Mouse (Mus musculus) intestine, embryonic 15.5 days (tissue): Measurements from ENCODE around the gene Olfr307. TPM values are rescaled to one million over a fixed set of nuclear protein-coding genes. Genes with fewer than 3 reads are reported as not detected.
"Not testable (repeated sequence)": the region's sequence is repeated elsewhere in the genome, so short reads cannot be mapped to it uniquely, and the experiment has no call there.

Experiments
- ATAC-seq: fragments of 200-750 bp; cut with Nextera tagmentation; 2 replicates; pipeline ENCODE4 v1.8.0; 2017; ENCODE audit warnings: moderate TSS enrichment, moderate library complexity
- H3K27ac ChIP-seq: fragments of 300-500 bp; sonication (generic); 2 replicates; pipeline ENCODE4 v1.5.1; 2015; ENCODE audit warnings: mild to moderate bottlenecking, inconsistent platforms
- H3K27me3 ChIP-seq: fragments of 300-500 bp; sonication (generic); replicated peaks from 2 replicates; pipeline ENCODE4 v1.6.1; 2015; ENCODE audit warnings: inconsistent platforms
- H3K36me3 ChIP-seq: fragments of 300-500 bp; sonication (generic); 2 replicates; pipeline ENCODE4 v1.6.1; 2015; ENCODE audit warnings: inconsistent platforms
- H3K4me1 ChIP-seq: fragments of 300-500 bp; sonication (generic); replicated peaks from 2 replicates; pipeline ENCODE4 v1.6.1; 2015; ENCODE audit warnings: inconsistent platforms
- H3K4me2 ChIP-seq: fragments of 300-500 bp; sonication (generic); replicated peaks from 2 replicates; pipeline ENCODE4 v1.6.1; 2015; ENCODE audit warnings: mild to moderate bottlenecking, inconsistent platforms
- H3K4me3 ChIP-seq: fragments of 300-500 bp; sonication (generic); replicated peaks from 2 replicates; pipeline ENCODE4 v1.5.1; 2015; ENCODE audit warnings: inconsistent platforms
- H3K9ac ChIP-seq: fragments of 300-500 bp; sonication (generic); 2 replicates; pipeline ENCODE4 v1.6.1; 2015; ENCODE audit warnings: inconsistent platforms
- H3K9me3 ChIP-seq: fragments of 300-500 bp; sonication (generic); 2 replicates; pipeline ENCODE4 v1.6.1; 2016; ENCODE audit warnings: inconsistent platforms
- WGBS: fragments of 180-500 bp; shearing (Covaris S2); methylation state at CpG from one replicate; pipeline ENCODE4 v1.1.7; 2015; 5-methylcytosine and 5-hydroxymethylcytosine counted together
- polyA plus RNA-seq: library from polyadenylated mRNA; unstranded; fragments of >200 nt; fragmentation: Nextera tagmentation; extraction: Ambion mirVana; gene quantifications from 2 replicates; pipeline ENCODE4 v1.2.1, GENCODE M21; 2015

The Olfr307 gene
- not detected in 2 replicates for polyA plus RNA-seq

GRCm38 (mm10) chr7:86337486-86337885 lies at the start of gene Olfr307:
Olfr307 (minus strand) TSS chr7:86337586.
- Histone ChIP-seq H3K9me3 (no peaks in the 10 kb centered on the region), H3K27ac (no peak within 1 kb of the TSS), H3K4me3 (no peak within 1 kb of the TSS), H3K4me2 (no peak within 1 kb of the TSS), H3K27me3 (no peaks in the 10 kb centered on the region), H3K9ac (no peak within 1 kb of the TSS), H3K36me3 (no peaks in the 10 kb centered on the region), H3K4me1 (no peaks in the 10 kb centered on the region)
- WGBS: 69% methylated on average over 1 of the region's 1 CpGs
- ATAC-seq: no peak

GRCm38 (mm10) chr7:86386558-86386957 lies 49.2 kb upstream of the Olfr307 start, which contains the start of gene Olfr304:
Olfr304 (minus strand) TSS chr7:86386658.
- Histone ChIP-seq H3K4me1 (no peaks in the 10 kb centered on the region), H3K27ac (no peak within 1 kb of the TSS), H3K4me3 (no peak within 1 kb of the TSS), H3K36me3 (no peaks in the 10 kb centered on the region), H3K9ac (no peak within 1 kb of the TSS), H3K4me2 (no peak within 1 kb of the TSS), H3K9me3 (no peaks in the 10 kb centered on the region), H3K27me3 (no peaks in the 10 kb centered on the region)
- ATAC-seq: no peak
- WGBS: 59% methylated on average over 1 of the region's 1 CpGs

- no peak for ATAC-seq
- Histone ChIP-seq H3K4me1 (no peaks in the 10 kb centered on the region), H3K9ac (no peak overlapping the region), H3K27me3 (no peaks in the 10 kb centered on the region), H3K9me3 (no peaks in the 10 kb centered on the region), H3K36me3 (no peaks in the 10 kb centered on the region), H3K27ac (no peak overlapping the region), H3K4me2 (no peak overlapping the region), H3K4me3 (no peak overlapping the region)
- WGBS: 52% methylated on average over 3 of the region's 3 CpGs
Measured at GRCm38 (mm10) chr7:86385769-86386168, 48.4 kb upstream of the Olfr307 start.

- Histone ChIP-seq H3K9me3 (no peaks in the 10 kb centered on the region), H3K4me3 (no peak within 1 kb of the TSS), H3K4me2 (no peak within 1 kb of the TSS), H3K36me3 (no peaks in the 10 kb centered on the region), H3K4me1 (no peaks in the 10 kb centered on the region), H3K27ac (no peak within 1 kb of the TSS), H3K9ac (no peak within 1 kb of the TSS), H3K27me3 (no peaks in the 10 kb centered on the region)
- no peak for ATAC-seq
- 83% methylated on average over 1 of the region's 1 CpGs for WGBS
Measured at GRCm38 (mm10) chr7:86366828-86367227, 29.4 kb upstream of the Olfr307 start, which contains the start of gene Olfr305. Olfr305 (minus strand) TSS chr7:86366928.

- H3K9ac ChIP-seq, H3K9me3 ChIP-seq, H3K4me1 ChIP-seq, ATAC-seq, H3K27me3 ChIP-seq, H3K36me3 ChIP-seq, H3K4me2 ChIP-seq, H3K4me3 ChIP-seq, H3K27ac ChIP-seq: not testable (repeated sequence)
- 88% methylated on average over 9 of the region's 9 CpGs for WGBS
Measured at GRCm38 (mm10) chr7:86346296-86346695, 8.9 kb upstream of the Olfr307 start.

- WGBS: 72% methylated on average over 3 of the region's 3 CpGs
- Histone ChIP-seq H3K9ac (no peak overlapping the region), H3K4me1 (no peaks in the 10 kb centered on the region), H3K9me3 (no peaks in the 10 kb centered on the region), H3K27ac (no peak overlapping the region), H3K36me3 (no peaks in the 10 kb centered on the region), H3K27me3 (no peaks in the 10 kb centered on the region), H3K4me3 (no peak overlapping the region), H3K4me2 (no peak overlapping the region)
- no peak for ATAC-seq
Measured at GRCm38 (mm10) chr7:86344253-86344652, 6.9 kb upstream of the Olfr307 start.

- no peaks in the 10 kb centered on the region for H3K27me3 ChIP-seq
- H3K36me3 ChIP-seq: no peaks in the 10 kb centered on the region
- ATAC-seq: no peak
- no peaks in the 10 kb centered on the region for H3K9me3 ChIP-seq
- WGBS: 72% methylated on average over 14 of the region's 14 CpGs
- H3K4me3 ChIP-seq: no peak overlapping the region
- no peak overlapping the region for H3K9ac ChIP-seq
- H3K4me1 ChIP-seq: no peaks in the 10 kb centered on the region
- H3K4me2 ChIP-seq: no peak overlapping the region
- no peak overlapping the region for H3K27ac ChIP-seq
Measured at GRCm38 (mm10) chr7:86342881-86343565, 5.6 kb upstream of the Olfr307 start.

GRCm38 (mm10) chr7:86325530-86325929 lies 11.9 kb downstream of the Olfr307 start, which contains the start of gene Olfr308:
Olfr308 (minus strand) TSS chr7:86325630.
- ATAC-seq: no peak
- no peaks in the 10 kb centered on the region for H3K36me3 ChIP-seq
- no peaks in the 10 kb centered on the region for H3K4me1 ChIP-seq
- no peak within 1 kb of the TSS for H3K4me2 ChIP-seq
- H3K9me3 ChIP-seq: no peaks in the 10 kb centered on the region
- no peak within 1 kb of the TSS for H3K4me3 ChIP-seq
- H3K27me3 ChIP-seq: no peaks in the 10 kb centered on the region
- no peak within 1 kb of the TSS for H3K27ac ChIP-seq
- no peak within 1 kb of the TSS for H3K9ac ChIP-seq

GRCm38 (mm10) chr7:86321323-86321722 lies 16.1 kb downstream of the Olfr307 start:
- WGBS: 86% methylated on average over 2 of the region's 2 CpGs
- Histone ChIP-seq H3K27me3 (no peaks in the 10 kb centered on the region), H3K27ac (no peak overlapping the region), H3K4me3 (no peak overlapping the region), H3K4me2 (no peak overlapping the region), H3K9ac (no peak overlapping the region), H3K36me3 (no peaks in the 10 kb centered on the region), H3K9me3 (no peaks in the 10 kb centered on the region), H3K4me1 (no peaks in the 10 kb centered on the region)
- no peak for ATAC-seq

- no peak within 1 kb of the TSS for H3K4me2 ChIP-seq
- no peaks in the 10 kb centered on the region for H3K27me3 ChIP-seq
- no peak for ATAC-seq
- no peaks in the 10 kb centered on the region for H3K36me3 ChIP-seq
- no peak within 1 kb of the TSS for H3K27ac ChIP-seq
- no peak within 1 kb of the TSS for H3K9ac ChIP-seq
- H3K4me1 ChIP-seq: no peaks in the 10 kb centered on the region
- no peak within 1 kb of the TSS for H3K4me3 ChIP-seq
- H3K9me3 ChIP-seq: no peaks in the 10 kb centered on the region
- WGBS: 78% methylated on average over 2 of the region's 2 CpGs
Measured at GRCm38 (mm10) chr7:86313608-86314007, 23.8 kb downstream of the Olfr307 start, which contains the start of gene Olfr309. Olfr309 (minus strand) TSS chr7:86313708.

Other genes with a start within 250 kb of the Olfr307 start
- not detected in 2 replicates for gene Vmn2r75, start 165.8 kb downstream of the Olfr307 start, polyA plus RNA-seq
- not detected in 2 replicates for gene Vmn2r76, start 91.3 kb downstream of the Olfr307 start, polyA plus RNA-seq
- gene Olfr310, start 60.4 kb downstream of the Olfr307 start, polyA plus RNA-seq: not detected in 2 replicates
- gene Olfr309, start 23.9 kb downstream of the Olfr307 start, polyA plus RNA-seq: not detected in 2 replicates
- gene Olfr308, start 12.0 kb downstream of the Olfr307 start, polyA plus RNA-seq: not detected in 2 replicates
- gene Olfr305, start 29.3 kb upstream of the Olfr307 start, polyA plus RNA-seq: not detected in 2 replicates
- not detected in 2 replicates for gene Olfr304, start 49.1 kb upstream of the Olfr307 start, polyA plus RNA-seq
- not detected in 2 replicates for gene Olfr303, start 60.2 kb upstream of the Olfr307 start, polyA plus RNA-seq
- not detected in 2 replicates for gene Olfr301, start 66.3 kb upstream of the Olfr307 start, polyA plus RNA-seq
- not detected in 2 replicates for gene Olfr299, start 122.3 kb upstream of the Olfr307 start, polyA plus RNA-seq
- not detected in 2 replicates for gene Olfr298, start 154.9 kb upstream of the Olfr307 start, polyA plus RNA-seq
- gene Olfr297, start 182.4 kb upstream of the Olfr307 start, polyA plus RNA-seq: not detected in 2 replicates
- not detected in 2 replicates for gene Olfr295, start 246.3 kb upstream of the Olfr307 start, polyA plus RNA-seq